Mouse (Mus musculus) megakaryocyte, embryonic 14.5 days (primary cell): ENCODE results near the gene Npsr1. TPM values are rescaled to one million over a fixed set of nuclear protein-coding genes. Genes with fewer than 3 reads are reported as not detected.

ENCODE experiments used
- H3K27me3 ChIP-seq: replicated peaks from 2 replicates; pipeline ENCODE3; 2012; ENCODE audit warnings: inconsistent platforms
- H3K36me3 ChIP-seq: replicated peaks from 2 replicates; pipeline ENCODE3; 2012; ENCODE audit warnings: low read length, inconsistent platforms, mixed read lengths
- H3K4me1 ChIP-seq: 2 replicates; pipeline ENCODE4 v1.6.1; 2012; ENCODE audit warnings: inconsistent platforms
- H3K4me3 ChIP-seq: replicated peaks from 2 replicates; pipeline ENCODE3; 2012; ENCODE audit warnings: moderate library complexity, mild to moderate bottlenecking, inconsistent platforms
- H3K9me3 ChIP-seq: 2 replicates; pipeline ENCODE4 v1.6.1; 2012; ENCODE audit warnings: inconsistent platforms
- FLI1 ChIP-seq: IDR thresholded peaks from 2 replicates; pipeline ENCODE4 v1.6.1; 2012; ENCODE audit warnings: low read length, inconsistent platforms, mixed read lengths
- GATA1 ChIP-seq: IDR thresholded peaks from 3 replicates; pipeline ENCODE4 v1.6.1; 2012; ENCODE audit warnings: mixed read lengths, low read length, inconsistent platforms, borderline replicate concordance
- polyA plus RNA-seq: library from polyadenylated mRNA; stranded (reverse); fragments of >175 nt; gene quantifications from 2 replicates; pipeline ENCODE4 v1.2.3, GENCODE M21; 2012; ENCODE audit warnings: low replicate concordance; ENCODE audit not compliant: insufficient read depth

The Npsr1 gene
- polyA plus RNA-seq, 1 experiment: not detected

- TF ChIP-seq GATA1: no peak
- no peak for TF ChIP-seq FLI1
- H3K9me3 ChIP-seq: peaks cover 14% of the 10 kb centered on the region; the same call in 1 of the 2 replicates
- peaks cover 4% of the 10 kb centered on the region for H3K4me1 ChIP-seq
- H3K27me3 ChIP-seq: peaks cover 17% of the 10 kb centered on the region
- H3K36me3 ChIP-seq: no peaks in the 10 kb centered on the region
- no peak overlapping the region for H3K4me3 ChIP-seq
Measured at GRCm38 (mm10) chr9:24351402-24351801, 253.6 kb downstream of the Npsr1 start.
